Mouse (Mus musculus): ENCODE data around the gene Gsdma3. TPM values are rescaled to one million over a fixed set of nuclear protein-coding genes. Genes with fewer than 3 reads are reported as not detected.

The Gsdma3 gene
- total and polyA plus RNA-seq, 3 experiments: not detected

- TF ChIP-seq TAL1 (IDR thresholded peaks at IDR 0.05; ENCODE audit: low read length) (peak; percentile 80), POLR2AphosphoS5 (IDR thresholded peaks at IDR 0.05; ENCODE audit: borderline replicate concordance, low read depth, low read length) (no peak), USF1 (IDR thresholded peaks at IDR 0.05; ENCODE audit: low read depth, low read length) (0 out of 2 replicates have a peak, but pooled peaks have one; percentile 19), NRF1 (IDR thresholded peaks at IDR 0.05; ENCODE audit: insufficient read depth, low read depth, low read length, poor library complexity, severe bottlenecking) (no peak), CHD2 (IDR thresholded peaks at IDR 0.05; ENCODE audit: low read length) (no peak; the same call in 1 of the 2 replicates), UBTF (IDR thresholded peaks at IDR 0.05; ENCODE audit: borderline replicate concordance, insufficient read depth, low read depth, low read length) (0 out of 2 replicates have a peak, but pooled peaks have one; percentile 37), SIN3A (IDR thresholded peaks at IDR 0.05; ENCODE audit: low read length) (no peak; the same call in none of the 2 replicates), ZMIZ1 (IDR thresholded peaks at IDR 0.05; ENCODE audit: low read depth, low read length) (peak; percentile 79; the same call in 1 of the 2 replicates), KAT2A (conservative IDR thresholded peaks at IDR 0.05; ENCODE audit: low read depth, low read length) (no peak; the same call in 1 of the 2 replicates), MAFK (IDR thresholded peaks at IDR 0.05; ENCODE audit: borderline replicate concordance, low read depth, low read length) (no peak; the same call in 1 of the 2 replicates), USF2 (IDR thresholded peaks at IDR 0.05; ENCODE audit: borderline replicate concordance in 1 of 2, insufficient read depth in 1 of 2, low read depth in 1 of 2, low read length in 2 of 2) (no peak), NELFE (IDR thresholded peaks at IDR 0.05; ENCODE audit: low read depth, low read length) (peak; percentile 57), ZNF384 (IDR thresholded peaks at IDR 0.05; ENCODE audit: low read depth, low read length) (0 out of 2 replicates have a peak, but pooled peaks have one; percentile 55), JUND (IDR thresholded peaks at IDR 0.05; ENCODE audit: low read depth, low read length) (no peak), ZKSCAN1 (IDR thresholded peaks at IDR 0.05; ENCODE audit: low read depth, low read length) (no peak), ETS1 (IDR thresholded peaks at IDR 0.05; ENCODE audit: low read depth, low read length) (peak; percentile 76)
Observed at GRCm38 (mm10) chr11:98582551-98583264, 43.5 kb upstream of the Gsdma3 start (continued).

- Histone ChIP-seq H3K27ac (ENCODE audit: control insufficient read depth, low read depth, low read length) (peak overlapping the region; percentile 99), H3K36me3 (ENCODE audit: control insufficient read depth in 1 of 2, insufficient read depth in 2 of 2, low read length in 2 of 2) (peaks cover 2 to 60% of the 10 kb centered on the region in 2 experiments; a peak in 3 of 4 replicates), H3K4me1 (ENCODE audit: control insufficient read depth in 1 of 2, insufficient read depth in 2 of 2, low read length in 2 of 2) (peaks cover 39 to 66% of the 10 kb centered on the region in 2 experiments), H3K27me3 (ENCODE audit: control insufficient read depth in 1 of 2, insufficient read depth in 2 of 2, low read length in 2 of 2) (no peaks in the 10 kb centered on the region), H3K4me3 (ENCODE audit: control insufficient read depth in 1 of 2, insufficient read depth in 1 of 2, low read depth in 2 of 2, low read length in 2 of 2) (peak overlapping the region; percentile 18 to 22), H3K79me2 (ENCODE audit: control insufficient read depth, insufficient read depth, low read length, poor library complexity) (peaks cover 30% of the 10 kb centered on the region), H3K9me3 (replicated peaks; ENCODE audit: insufficient read depth, low read length) (no peaks in the 10 kb centered on the region), H3K9ac (ENCODE audit: control insufficient read depth, low read depth, low read length, poor library complexity, severe bottlenecking) (peak overlapping the region; percentile 71)
- peak; percentile 92 for DNase-seq (ENCODE audit: low read depth, low spot score)
- TF ChIP-seq NRF1 (IDR thresholded peaks at IDR 0.05; ENCODE audit: insufficient read depth, low read depth, low read length, poor library complexity, severe bottlenecking) (peak; percentile 16; the same call in 1 of the 2 replicates), TCF12 (IDR thresholded peaks at IDR 0.05; ENCODE audit: low read depth, low read length) (peak; percentile 94), USF1 (IDR thresholded peaks at IDR 0.05; ENCODE audit: low read depth, low read length) (no peak), POLR2A (IDR thresholded peaks at IDR 0.05; ENCODE audit: control insufficient read depth in 1 of 2, insufficient read depth in 1 of 2, low read depth in 1 of 2, low read length in 2 of 2, poor library complexity in 1 of 2) (no peak), GATA1 (IDR thresholded peaks at IDR 0.05; ENCODE audit: low read depth, low read length) (peak; percentile 84), UBTF (IDR thresholded peaks at IDR 0.05; ENCODE audit: borderline replicate concordance, insufficient read depth, low read depth, low read length) (0 out of 2 replicates have a peak, but pooled peaks have one; percentile 42), ZC3H11A (IDR thresholded peaks at IDR 0.05; ENCODE audit: low read depth, low read length) (no peak), TAL1 (IDR thresholded peaks at IDR 0.05; ENCODE audit: low read length) (peak; percentile 94), JUND (IDR thresholded peaks at IDR 0.05; ENCODE audit: low read depth, low read length) (no peak), ELF1 (IDR thresholded peaks at IDR 0.05; ENCODE audit: low read depth, low read length) (no peak), EP300 (IDR thresholded peaks at IDR 0.05; ENCODE audit: low read depth in 1 of 2, low read length in 2 of 2) (peak; percentile 58 to 88), ZMIZ1 (IDR thresholded peaks at IDR 0.05; ENCODE audit: low read depth, low read length) (no peak), HCFC1 (IDR thresholded peaks at IDR 0.05; ENCODE audit: low read depth, low read length) (peak; percentile 38; the same call in 1 of the 2 replicates), MXI1 (IDR thresholded peaks at IDR 0.05; ENCODE audit: low read depth, low read length) (peak; percentile 59), ETS1 (IDR thresholded peaks at IDR 0.05; ENCODE audit: low read depth, low read length) (peak; percentile 67)
Observed at GRCm38 (mm10) chr11:98583265-98583552, 43.0 kb upstream of the Gsdma3 start.

Measured in MEL (cell line).